Mouse (Mus musculus): ENCODE results near the gene Rybp.
A peak's percentile ranks its signal among the peaks of the same experiment; 100 is the strongest.

Gene Rybp

GRCm38 (mm10) chr6:100286573-100287333, 532 bp downstream of the Rybp start:
- peak; percentile 76 for DNase-seq

GRCm38 (mm10) chr6:100285985-100286572, 1.2 kb downstream of the Rybp start:
- DNase-seq: no peak

- no peak for DNase-seq
Observed at GRCm38 (mm10) chr6:100278841-100279240, 8.4 kb downstream of the Rybp start.

- no peak for DNase-seq
Observed at GRCm38 (mm10) chr6:100276344-100276743, 10.9 kb downstream of the Rybp start.

GRCm38 (mm10) chr6:100275643-100276042, 11.6 kb downstream of the Rybp start:
- DNase-seq: no peak

GRCm38 (mm10) chr6:100273556-100273955, 13.7 kb downstream of the Rybp start:
- DNase-seq: no peak

- DNase-seq: no peak
Observed at GRCm38 (mm10) chr6:100271992-100272391, 15.3 kb downstream of the Rybp start.

- no peak for DNase-seq
Observed at GRCm38 (mm10) chr6:100270765-100271164, 16.5 kb downstream of the Rybp start.

GRCm38 (mm10) chr6:100259607-100260006, 27.7 kb downstream of the Rybp start:
- no peak for DNase-seq

GRCm38 (mm10) chr6:100258278-100258677, 29.0 kb downstream of the Rybp start:
- DNase-seq: no peak

- no peak for DNase-seq
Observed at GRCm38 (mm10) chr6:100255411-100255810, 31.9 kb downstream of the Rybp start.

- DNase-seq: no peak
Observed at GRCm38 (mm10) chr6:100254671-100255070, 32.6 kb downstream of the Rybp start.

- DNase-seq: no peak
Observed at GRCm38 (mm10) chr6:100244474-100244873, 42.8 kb downstream of the Rybp start.

GRCm38 (mm10) chr6:100235036-100235435, 52.2 kb downstream of the Rybp start:
- no peak for DNase-seq

GRCm38 (mm10) chr6:100233522-100233921, 53.8 kb downstream of the Rybp start:
- no peak for DNase-seq

GRCm38 (mm10) chr6:100233061-100233460, 54.2 kb downstream of the Rybp start:
- no peak for DNase-seq

GRCm38 (mm10) chr6:100226204-100226603, 61.1 kb downstream of the Rybp start:
- DNase-seq: no peak

- no peak for DNase-seq
Observed at GRCm38 (mm10) chr6:100223932-100224331, 63.4 kb downstream of the Rybp start.

- no peak for DNase-seq
Observed at GRCm38 (mm10) chr6:100223435-100223834, 63.9 kb downstream of the Rybp start.

- no peak for DNase-seq
Observed at GRCm38 (mm10) chr6:100222927-100223326, 64.4 kb downstream of the Rybp start.

GRCm38 (mm10) chr6:100221803-100222202, 65.5 kb downstream of the Rybp start:
- no peak for DNase-seq

GRCm38 (mm10) chr6:100220917-100221560, 66.2 kb downstream of the Rybp start:
- DNase-seq: no peak

- no peak for DNase-seq
Observed at GRCm38 (mm10) chr6:100219971-100220370, 67.3 kb downstream of the Rybp start.

Data from cerebellum, adult 11 months (tissue).